Mouse (Mus musculus) gastrocnemius, postnatal 14 days (tissue): ENCODE data around the gene Praf2. TPM values are rescaled to one million over a fixed set of nuclear protein-coding genes. Genes with fewer than 3 reads are reported as not detected.
"Not testable (repeated sequence)": the region's sequence is repeated elsewhere in the genome, so short reads cannot be mapped to it uniquely, and the experiment has no call there.

Experiments used
- DNase-seq: peaks from one replicate; pipeline ENCODE4 v3.0.0; 2021; ENCODE audit warnings: mixed read lengths
- intact Hi-C: fragments of 180-260 bp; cut with DNase I; formaldehyde crosslinking; loops from one replicate; pipeline ENCODE4 v1.15.1; 2025; ENCODE audit warnings: low total_unique reads
- total RNA-seq, 2 experiments: library from RNA; stranded (reverse); gene quantifications; 2 replicates each; pipeline ENCODE4 v1.2.3; 2021

Praf2 gene
- total RNA-seq, 2 experiments from 2014 or later = 6.1 to 9.0 TPM

DNA sequence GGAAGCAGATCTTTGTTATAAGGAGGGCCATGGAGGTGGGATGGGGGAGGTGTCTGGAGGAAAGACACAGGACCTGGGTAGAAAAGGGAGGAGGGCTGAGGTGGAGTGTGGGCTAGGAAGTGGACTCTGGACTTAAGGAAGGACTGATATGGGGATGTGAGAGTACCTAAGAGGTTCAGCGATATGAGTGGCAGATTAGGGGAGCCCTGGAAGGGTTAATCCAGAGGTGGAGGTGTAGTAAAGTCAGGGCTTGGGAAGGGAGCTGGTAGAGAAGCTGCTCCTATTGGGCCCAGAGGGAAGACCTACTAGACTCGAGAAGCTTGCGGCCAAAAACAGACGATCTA, 655 bp downstream of the Praf2 start:
- intact Hi-C loops = no loop called here
- no peak for DNase-seq

DNA sequence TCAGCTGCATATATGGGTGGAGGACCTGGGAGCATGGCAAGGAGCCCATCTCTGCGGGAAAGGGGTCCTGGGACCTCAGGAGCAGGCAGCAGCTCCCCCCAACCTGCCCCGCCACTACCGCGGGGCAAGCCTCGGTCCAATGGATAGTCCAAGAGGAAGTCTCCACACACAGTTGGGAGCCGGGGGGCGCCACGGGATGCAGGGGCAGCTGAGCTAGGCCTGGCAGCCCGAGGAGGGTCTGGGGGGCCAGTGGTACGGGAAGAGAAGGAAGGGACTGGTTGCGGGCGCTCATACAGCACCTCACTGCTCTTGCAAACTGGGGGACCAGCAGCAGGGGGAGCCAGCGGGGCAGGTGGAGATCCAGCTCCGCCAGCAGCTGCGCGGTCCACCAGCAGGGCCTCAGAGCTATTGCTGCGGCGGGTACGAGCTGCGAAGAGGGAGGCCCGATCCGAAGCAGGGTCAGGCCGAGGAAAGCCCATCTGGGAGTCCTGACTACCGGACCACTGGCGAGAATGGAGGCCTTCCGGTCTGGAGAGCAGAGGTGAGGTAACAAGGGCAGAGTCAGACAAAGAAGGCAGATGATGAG, 5.4 kb downstream of the Praf2 start:
- intact Hi-C loops = no loop called here
- DNase-seq = peak; percentile 78

DNA sequence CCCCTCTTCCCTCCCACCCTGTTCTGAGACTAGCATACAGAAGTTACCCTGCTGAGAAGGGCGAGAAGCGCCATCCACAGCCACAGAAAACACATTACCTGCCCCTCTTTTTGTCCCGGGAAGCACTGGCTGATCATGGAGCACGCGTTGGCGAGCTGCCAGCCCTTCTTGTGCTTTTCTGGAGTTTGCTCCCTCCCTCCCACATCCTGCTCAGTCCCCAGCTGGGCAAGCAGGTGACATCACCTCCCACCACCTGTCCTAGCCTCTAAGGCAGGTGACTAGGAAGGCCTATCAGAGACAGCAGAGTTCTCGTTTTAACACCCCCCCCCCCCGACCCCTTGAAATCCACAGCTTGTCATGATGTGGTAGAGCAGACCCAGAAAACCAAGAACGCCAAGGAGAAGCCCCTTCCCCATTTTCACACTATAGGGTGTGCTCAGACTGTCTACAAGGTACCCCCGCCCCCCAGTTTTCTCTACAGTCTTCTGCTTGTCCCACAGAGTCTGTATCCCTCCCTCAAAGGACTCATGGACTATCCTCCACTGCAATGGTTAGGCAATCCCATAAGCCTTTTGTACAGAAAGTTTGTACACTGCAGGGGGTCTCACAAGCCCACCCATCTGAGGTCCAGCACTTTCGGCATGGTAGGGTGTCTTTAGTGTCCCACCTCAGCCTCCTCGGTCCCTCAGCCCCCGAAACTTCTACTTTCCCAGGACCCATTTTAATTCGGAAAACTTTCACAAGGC, 11.3 kb downstream of the Praf2 start:
- DNase-seq = no peak
- intact Hi-C loops = no loop called here

DNA sequence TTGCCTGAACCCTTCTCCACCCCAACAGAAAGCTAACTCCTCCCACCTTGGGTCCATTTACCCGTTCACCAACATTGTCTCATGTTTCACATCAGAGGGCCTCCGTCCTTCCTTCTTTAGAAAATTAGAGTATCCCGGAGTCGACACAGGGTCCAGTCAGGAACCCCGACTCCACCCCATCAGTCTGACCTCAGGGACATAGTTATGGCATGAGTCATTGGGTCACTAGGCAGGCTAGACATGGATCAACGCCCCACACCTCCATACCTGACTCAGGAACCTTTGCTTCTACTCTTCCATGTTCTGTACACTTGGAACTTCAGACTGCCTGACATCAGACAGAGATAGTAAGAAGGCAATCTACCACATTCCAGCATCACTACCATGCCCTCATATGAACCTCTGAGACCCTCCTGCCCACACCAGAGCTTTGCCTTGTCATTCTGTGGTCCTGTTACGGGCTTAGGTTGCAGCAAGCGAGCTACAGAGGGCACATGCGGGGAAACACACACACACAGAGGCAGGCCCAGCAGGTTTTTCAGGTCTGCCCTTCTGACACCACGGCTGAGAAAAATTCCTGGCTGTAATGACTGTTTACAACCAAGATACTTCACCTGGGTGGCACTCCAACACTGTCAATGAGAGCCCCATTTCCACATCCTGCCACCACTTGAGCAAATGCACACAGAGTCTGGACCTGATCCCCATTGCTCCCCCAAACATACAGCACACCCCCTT, 12.0 kb downstream of the Praf2 start:
- DNase-seq = no peak
- intact Hi-C loops = no loop called here

DNA sequence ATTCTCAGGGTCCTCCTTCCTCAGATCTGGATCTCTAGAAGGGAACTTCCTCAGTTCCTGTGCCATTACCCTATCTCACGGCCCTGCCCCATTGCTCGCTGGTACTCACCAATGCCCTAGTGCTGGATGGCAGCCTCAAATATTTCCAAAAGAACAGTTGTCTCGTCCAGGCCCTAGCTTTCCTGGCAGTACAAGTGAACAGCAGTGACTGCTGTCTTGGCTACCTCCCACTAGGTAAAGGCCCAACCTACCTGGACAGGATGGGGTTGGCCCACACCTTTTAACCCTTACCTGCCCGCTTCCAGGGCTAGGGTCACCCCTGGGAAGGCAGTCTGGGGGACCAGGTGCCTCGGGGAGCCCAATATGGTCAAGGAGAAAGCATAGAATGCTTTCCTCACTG, 12.9 kb downstream of the Praf2 start:
- DNase-seq = no peak
- intact Hi-C loops = no loop called here

DNA sequence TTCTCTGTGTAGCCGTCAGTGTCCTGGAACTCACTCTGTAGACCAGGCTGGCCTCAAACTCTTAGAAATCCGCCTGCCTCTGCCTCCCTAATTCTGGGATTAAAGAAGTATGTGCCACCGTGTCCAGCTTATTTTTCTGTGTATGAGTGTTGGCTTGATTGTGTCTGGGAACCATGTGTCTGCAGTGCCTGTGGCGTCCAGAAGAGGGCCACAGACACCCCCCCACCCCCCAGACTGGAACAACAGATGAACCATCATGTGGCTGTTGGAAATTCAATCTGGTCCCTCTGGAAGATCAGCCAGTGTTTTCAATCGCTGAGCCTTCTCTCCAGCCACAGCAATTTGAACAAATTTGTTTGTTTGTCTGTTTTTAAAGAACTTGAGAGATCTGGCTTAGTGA, 15.2 kb downstream of the Praf2 start:
- intact Hi-C loops = no loop called here

DNA sequence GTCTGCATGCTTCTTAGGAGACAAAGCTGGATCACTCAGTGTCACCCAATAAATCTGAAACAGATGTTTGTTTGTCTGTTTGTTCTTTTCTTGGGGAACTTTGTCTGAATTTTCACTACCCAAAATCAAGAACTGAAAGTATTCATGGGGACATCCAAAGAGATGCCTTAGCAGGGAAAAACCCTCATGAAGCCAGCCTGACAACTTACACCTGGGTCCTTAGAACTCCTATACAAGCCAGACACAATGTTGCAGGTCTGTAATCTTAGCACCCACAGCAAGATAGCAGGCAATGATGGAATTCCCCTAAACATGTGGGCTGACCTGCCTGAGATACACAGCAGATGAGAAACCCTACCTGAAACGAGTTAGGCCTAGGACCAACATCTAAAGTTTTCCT, 16.7 kb downstream of the Praf2 start:
- intact Hi-C loops = no loop called here
- no peak for DNase-seq

More for the DNA sequence above, 15.2 kb downstream of the Praf2 start:
- no peak for DNase-seq

DNA sequence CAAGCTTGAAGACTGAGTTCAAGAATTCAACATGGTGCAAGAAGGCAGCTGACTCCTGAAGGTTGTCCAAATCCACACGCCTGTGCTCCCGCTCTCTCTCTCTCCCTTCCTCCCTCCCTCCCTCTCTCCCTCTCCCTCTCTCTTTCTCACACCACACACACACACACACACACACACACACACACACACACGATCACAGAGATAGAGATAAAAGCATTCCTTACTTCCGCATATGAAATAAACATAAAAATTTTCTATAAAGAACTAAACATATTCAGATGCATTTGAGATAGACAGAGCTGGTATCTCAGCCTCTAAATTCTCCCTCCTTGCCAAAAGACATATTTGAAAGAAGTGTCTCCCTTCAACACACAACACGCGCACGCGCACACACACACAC, 17.2 kb downstream of the Praf2 start:
- DNase-seq = no peak
- intact Hi-C loops = no loop called here

DNA sequence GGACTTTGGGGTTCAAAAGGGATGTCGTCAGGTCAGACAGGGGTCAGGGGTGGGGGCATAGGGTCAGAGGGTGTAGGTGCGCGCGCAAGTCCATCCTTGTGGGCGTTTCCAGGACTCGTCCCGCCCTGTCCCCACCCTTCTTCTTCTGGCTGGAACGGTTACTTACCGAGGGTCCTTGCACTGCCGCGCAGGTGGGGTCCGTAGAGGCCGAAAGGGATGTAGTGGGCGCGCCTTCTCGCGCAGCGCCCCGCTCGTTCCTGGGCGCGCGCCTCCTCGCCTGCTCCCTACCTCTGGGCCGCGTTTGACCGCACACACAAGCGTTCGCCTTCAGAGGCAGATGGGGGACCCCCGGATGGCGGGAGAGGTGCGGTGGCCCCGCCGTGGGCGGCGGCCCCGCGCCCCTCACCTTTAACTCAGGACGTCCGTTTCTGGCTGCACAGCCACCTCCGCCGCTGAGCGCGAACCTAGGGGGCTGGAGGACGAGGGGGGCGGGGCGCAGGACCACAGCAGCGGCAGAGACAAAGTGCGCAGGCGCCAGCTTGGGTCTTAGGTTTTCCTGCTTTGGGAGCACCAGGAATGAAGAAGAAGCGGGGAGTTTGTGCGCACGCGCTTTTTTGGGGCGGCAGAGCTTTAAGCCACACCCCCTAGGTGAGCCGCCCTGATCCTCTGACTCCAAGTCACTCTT, 22.3 kb downstream of the Praf2 start, which contains the start of gene Ccdc120:
Gene Ccdc120 (minus strand): TSS at position 474 of the 685 bp plus-strand sequence.
- intact Hi-C loops = no loop called here
- DNase-seq = peak; percentile 67

DNA sequence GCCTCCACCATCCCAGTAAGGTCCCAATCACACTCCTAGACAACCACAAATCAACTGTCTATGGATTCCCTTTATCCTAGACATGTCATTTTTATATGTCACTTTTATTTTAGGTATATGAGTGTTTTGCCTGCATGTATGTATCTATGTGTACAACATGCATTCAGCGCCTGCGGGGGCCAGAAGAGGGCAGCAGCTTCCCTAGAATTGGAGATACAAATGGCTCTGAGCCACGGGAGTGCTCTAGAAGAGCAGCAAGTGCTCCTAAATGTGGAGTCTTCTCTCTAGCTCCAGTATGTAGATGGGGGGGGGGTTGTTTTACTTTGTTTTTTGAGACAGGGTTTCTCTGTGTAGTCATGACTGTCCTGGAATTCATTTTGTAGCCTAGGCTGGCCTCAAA, 25.4 kb downstream of the Praf2 start:
- DNase-seq, intact Hi-C loops: not testable (repeated sequence)

DNA sequence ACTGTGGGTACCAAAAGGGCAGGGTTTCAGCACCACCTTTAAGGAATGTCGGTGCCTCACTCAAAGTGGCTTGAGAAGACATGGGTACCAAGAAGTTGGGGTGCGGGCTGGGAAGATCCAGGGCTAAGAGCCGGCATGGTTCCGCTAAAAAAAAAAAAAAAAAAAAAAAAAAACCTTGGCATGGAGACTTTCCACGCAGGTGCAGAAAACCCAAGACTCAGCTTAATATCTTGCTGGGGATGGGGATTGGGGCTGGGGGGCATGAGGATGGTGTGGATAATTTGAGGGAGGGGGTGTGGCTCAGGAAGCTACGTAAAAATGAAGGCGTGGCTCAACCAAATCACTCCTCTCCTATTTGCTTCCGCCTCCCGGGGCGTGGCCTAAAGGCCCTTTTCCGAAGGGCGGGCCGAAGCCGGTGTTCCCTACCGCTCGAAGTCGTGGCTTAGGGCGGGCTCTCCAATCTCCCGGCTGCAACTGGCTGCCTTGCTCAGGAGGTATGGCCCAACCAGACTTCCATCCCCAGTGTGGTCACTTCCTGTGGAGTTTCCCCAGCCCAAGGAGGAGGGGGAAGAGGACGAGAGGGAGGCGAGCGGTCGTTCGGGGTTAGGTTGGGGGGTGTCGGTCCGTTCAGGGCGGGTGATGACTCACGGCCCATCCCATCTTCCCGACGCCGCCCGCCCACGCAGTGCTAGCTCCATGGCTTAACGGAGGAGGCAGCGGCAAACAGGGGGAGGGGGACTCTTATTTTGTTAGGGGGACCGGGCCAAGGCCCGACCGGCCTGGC, 34.1 kb downstream of the Praf2 start, which contains the start of gene Tfe3:
Gene Tfe3 (plus strand): TSS at position 424 of the 784 bp plus-strand sequence.
- peak; percentile 93 for DNase-seq
- intact Hi-C loops = no loop called here

DNA sequence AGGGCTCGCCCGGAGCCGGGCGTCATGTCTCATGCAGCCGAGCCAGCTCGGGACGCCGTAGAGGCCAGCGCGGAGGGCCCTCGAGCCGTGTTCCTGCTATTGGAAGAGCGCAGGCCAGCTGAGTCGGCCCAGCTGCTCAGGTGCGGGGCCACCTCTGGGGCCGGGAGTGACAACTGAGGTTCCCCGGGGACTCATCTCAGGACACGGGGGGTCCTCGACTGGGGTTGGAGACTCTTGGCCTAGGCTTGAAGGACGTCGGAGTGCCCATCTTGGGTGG, 34.6 kb downstream of the Praf2 start:
- no peak for DNase-seq
- intact Hi-C loops = no loop called here

DNA sequence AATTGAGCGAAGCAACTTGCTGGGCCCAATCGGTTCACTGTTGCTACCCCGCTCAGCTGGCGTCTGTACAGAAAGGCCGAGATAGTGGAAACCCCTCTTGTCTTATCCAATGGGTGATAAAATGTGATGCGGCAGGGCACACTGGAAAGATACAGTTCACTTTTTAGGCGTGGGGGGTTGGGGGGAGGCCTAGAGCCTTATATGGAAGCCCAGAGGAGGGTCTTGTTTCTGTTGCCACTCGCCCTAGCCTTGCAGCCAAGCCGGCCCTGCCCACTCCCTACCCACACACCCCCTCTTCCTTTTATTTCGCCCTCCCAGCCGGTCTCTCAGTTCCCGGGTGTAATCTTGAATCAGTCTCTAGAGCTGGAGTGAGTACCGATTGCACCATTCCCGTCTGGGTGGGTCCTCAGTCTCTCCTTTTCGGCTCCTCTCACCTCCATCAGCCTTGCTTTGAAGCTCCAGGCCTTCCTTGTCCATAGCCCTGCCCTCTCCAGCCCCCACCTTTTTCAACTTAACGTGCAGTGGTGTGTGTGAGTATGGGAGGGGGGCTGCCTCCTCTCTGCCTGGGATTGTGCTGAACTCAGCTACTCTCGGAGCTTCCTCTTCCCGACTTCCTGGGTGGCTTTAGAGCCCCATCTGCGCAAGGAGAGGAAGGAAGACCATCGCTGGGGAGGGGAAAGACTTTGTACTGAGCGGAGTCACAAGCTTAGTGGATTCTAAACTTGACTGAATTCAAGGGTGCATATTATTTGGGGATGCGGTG, 35.6 kb downstream of the Praf2 start:
- intact Hi-C loops = no loop called here
- peak; percentile 29 for DNase-seq

DNA sequence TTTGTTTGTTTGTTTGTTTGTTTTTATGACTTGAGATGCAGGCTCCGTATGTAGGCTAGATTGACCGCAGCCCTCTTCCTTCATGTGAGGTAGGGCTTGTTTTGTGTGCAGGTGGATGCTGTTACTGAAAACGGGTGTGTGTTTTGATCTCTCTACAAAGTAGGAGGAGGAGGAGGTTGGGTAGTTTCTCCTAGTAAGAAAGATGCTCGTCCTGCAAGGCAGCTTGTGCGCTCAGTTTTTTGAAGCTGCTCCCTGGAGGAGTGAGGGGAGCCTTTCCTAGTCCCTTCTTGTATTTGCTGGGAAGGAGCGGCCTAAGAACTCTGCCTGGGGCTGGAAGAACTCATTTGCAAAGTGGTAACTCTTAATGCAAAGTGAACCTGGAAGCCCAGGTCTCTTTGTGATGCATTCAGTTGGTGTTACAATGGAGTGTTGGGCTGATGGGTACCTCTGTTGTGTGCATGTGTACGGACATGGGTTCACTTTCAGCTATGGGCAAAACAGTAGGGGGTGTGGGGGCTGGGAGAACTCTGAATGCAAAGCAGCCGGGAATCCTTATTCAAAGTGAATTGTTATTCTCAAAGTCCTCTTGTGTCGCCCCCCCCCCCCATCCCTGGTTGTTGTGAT, 36.5 kb downstream of the Praf2 start:
- intact Hi-C loops = no loop called here
- no peak for DNase-seq

DNA sequence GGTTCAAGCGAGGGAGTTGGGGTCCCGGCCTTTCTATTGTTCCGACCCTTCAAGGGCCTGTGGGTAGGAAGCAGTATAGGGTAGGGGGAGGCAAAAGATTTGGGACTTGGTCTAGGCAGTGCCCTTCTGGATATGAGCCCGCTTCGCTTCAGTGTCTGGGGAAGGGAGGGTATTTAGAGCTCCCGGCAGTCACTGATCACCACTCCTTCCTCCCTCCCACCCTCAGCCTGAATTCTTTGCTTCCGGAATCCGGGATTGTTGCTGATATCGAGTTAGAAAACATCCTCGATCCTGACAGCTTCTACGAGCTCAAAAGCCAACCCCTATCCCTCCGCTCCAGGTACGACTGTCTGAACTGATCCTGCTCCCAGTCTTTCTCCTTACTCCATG, 37.0 kb downstream of the Praf2 start:
- intact Hi-C loops = no loop called here
- no peak for DNase-seq

DNA sequence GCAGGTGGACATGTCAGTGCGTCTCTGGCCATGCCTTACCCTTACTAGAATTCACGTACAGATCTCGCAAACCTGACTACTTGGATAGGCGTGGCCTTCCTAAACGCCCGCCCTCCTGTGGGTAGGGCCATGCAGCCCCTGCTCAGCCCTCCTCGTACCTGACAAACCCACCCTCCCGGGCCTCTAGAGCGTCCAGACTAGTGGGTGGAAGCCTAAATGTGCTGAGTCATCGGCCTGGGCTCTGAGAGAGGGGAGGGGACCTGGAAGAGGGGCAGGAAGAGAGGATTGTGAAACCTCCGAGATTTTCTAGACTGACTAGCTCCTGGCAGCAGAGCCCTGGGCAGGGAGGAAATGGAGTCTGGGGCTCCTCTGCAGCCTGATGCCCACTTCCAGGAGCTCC, 37.5 kb downstream of the Praf2 start:
- intact Hi-C loops = no loop called here
- DNase-seq = peak; percentile 41

DNA sequence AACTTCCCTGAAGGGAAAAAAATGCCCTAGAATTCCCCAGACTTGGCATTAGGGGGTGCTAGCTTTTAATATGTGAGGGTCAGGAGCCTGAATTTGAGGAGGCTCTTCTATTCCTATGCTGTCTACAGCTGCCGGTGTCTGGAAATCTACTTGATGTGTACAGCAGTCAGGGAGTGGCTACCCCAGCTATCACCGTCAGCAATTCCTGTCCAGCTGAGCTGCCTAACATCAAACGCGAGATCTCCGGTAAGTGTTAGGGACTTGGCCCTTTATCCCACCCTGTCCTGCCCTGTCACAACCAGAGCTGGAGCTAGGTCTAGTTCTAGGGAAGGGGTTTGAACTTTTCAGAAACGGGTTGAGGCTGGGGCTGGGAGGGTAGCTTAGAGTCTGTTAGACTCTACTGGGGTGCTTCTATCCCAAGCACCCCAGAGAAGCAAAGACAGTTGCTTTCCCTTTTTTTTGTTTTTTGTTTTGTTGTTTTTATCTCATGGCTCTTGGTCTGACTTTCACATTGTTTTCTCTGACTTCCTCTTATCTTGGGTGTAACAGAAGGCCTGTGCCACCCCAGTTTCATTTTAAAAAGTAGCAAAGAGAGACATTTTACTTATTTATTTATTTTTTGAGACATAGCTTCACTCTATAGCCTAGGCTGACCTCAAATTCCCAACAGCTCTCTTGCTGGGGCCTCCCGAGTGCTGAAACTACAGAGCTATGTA, 41.2 kb downstream of the Praf2 start:
- intact Hi-C loops = no loop called here
- no peak for DNase-seq

DNA sequence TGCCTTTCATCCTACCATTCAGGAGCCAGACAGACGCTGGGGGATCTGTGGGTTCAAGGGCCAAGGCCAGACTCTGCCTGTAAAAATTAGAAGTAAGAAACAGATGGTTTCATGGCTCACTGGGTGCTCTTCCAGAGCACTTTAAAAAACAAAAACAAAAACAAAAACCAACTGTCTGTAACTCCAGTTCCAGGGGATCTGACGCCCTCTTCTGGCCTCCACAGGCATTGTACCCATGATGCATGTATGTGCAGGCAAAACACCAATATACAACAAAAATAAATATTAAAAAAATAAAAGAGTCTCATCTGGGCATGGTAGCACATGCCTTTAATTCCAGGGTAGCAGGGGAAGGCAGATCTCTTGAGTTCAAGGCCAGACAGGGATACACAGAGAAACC, 44.5 kb downstream of the Praf2 start:
- DNase-seq = no peak
- intact Hi-C loops = no loop called here
